Mouse (Mus musculus) lung, postnatal 0 days (tissue): Measurements from ENCODE around the gene Prkca.

Source experiments
- CTCF ChIP-seq: IDR thresholded peaks from 2 replicates; pipeline ENCODE4 v1.5.1; 2016; ENCODE audit warnings: antibody characterized with exemption, mild to moderate bottlenecking
- EP300 ChIP-seq: IDR thresholded peaks from 2 replicates; pipeline ENCODE4 v1.6.1; 2016; ENCODE audit warnings: antibody characterized with exemption, mild to moderate bottlenecking, control low read depth

- TF ChIP-seq CTCF (no peak), EP300 (no peak)
Observed at GRCm38 (mm10) chr11:107895635-107896034, 448.1 kb downstream of the Prkca start.
